Mouse (Mus musculus) urinary bladder, adult 18-20 months (tissue): ENCODE results near the gene Col6a1.

Experiments used
- DNase-seq, 2 experiments: peaks; one replicate each; pipeline ENCODE4 v3.0.0; 2022; ENCODE audit warnings: low spot score in 2 of 2, mixed read lengths in 2 of 2

Gene Col6a1

DNA sequence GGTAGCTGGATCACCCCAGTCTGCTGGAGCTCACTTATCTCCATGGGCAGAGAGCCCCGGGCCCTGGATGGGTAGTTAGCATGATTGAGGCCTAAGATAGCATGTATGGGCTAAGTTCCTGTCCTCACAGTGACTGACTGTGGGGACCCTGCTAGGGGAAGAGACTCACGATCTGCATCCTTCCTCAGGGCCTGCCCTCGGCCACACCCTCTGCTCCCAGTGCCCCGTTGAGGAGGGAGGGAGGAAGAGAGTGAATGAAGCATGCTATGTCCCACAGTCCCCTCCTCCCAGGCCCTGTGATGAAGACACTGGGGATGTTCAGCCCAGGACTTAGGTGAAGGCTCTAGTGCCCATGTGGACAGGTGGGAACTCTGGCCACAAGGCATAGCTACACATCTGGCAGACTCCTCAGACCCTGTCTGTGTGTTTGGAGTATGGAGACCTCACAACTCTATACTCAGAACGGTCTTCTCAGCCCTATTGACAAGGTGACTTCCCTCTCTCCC lies 1.7 kb downstream of the Col6a1 start:
- no peak for DNase-seq

DNA sequence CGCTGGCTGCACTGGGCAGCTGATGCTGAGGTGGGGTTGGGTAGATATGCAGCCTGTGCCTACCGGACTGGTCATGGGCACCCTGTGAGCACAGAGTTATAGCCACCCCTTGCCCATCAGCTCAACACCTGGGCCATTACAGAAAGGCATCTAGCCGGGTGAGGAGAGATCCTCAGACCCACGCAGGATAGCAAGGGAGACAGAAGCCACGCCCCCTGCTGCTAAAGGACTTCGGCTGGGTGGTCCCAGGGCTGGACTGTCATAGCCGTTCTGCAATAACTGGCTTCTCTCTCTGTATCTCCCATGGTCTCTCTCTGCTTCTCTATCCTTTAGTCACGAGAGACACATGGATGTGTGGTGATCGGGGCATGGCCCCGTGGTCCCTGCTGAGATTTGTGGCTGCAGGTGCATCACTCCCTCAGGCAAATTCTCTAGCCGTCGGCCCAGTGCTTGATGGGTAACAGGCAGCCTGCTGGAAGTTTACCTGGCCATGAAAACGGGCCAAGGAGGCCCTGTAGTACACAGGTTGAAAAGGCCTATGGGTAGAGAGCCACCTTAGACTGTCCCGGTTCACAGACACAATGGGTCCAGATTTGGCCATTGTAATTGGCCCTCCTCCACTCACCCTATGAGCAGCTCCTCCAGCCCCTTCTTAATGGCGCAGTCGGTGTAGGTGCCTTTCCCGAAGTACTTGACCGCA lies 3.1 kb downstream of the Col6a1 start:
- DNase-seq, result no peak

DNA sequence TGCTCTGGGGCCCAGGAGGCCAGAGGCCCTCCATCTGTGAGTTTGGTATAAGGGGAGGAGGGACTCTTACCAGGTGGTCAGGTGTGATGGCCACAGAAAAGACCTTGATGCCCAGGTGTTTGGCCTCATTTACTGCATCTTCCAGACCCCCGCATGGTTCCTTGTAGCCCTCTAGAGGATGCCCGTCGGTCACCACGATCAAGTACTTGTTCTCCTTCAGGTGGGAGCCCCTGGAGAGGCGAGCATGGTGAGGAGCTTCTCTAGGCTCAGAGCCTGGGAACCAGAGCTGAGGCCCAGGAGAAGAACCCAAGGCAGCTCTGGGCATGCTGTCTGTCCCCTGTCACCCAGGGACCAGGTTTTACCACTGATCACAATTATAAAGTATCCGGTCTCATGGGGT lies 4.2 kb downstream of the Col6a1 start:
- no peak for DNase-seq

DNA sequence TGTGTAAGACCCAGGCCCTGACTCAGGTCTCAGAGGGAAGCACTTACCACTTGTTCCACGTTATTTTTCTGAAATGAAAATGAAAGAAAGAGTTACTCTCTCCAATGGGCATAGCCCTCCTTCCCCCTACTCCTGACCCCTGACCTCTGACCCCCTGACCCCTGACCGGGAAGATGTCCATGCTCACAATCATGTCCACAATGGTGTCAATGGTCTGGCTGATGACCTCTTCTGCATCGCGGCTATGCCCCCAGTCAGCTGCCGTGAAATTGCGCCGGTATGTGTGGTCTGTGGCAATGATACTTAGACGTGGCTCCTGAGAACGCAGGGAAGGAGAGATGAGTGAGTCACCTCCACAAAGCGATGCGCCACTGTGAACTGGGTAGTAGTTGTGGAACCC lies 4.8 kb downstream of the Col6a1 start:
- DNase-seq, result no peak

DNA sequence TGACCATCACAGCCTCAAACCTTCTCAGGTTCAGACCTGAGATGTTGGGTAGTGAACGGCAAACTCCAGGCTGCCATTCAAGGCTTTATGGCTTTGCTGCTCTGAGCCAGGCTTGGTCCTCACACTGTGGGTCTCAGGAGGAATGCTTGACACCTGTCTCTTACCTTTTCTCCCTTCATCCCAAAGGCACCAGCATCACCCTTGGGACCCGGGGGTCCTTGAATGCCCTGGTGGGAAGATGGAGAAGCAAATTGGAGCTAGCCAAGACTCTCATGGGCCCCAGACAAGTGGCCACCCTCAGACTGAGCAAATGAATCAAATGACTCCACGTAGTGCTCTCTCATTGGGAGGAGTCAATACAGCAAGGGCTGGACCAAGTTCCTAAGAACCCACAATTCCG lies 8.3 kb downstream of the Col6a1 start:
- no peak for DNase-seq

DNA sequence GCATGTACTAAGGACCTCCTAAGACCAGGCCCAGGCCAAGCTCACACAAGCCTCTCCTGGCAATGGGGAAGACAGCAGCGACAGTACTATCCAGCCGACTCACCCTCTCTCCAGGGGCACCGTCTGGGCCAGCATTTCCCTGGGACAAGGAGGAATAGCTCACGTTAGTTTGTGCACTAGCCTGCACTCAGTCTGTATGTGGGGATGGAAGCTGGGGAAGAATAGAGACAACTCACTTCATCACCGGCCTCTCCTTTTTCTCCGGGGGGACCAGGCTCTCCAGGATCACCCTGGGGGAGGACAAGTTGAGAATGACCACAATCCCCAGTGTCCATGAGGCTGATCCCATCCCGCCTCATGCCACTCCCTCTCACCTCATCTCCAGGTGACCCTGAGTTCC lies 8.9 kb downstream of the Col6a1 start:
- DNase-seq, result no peak

DNA sequence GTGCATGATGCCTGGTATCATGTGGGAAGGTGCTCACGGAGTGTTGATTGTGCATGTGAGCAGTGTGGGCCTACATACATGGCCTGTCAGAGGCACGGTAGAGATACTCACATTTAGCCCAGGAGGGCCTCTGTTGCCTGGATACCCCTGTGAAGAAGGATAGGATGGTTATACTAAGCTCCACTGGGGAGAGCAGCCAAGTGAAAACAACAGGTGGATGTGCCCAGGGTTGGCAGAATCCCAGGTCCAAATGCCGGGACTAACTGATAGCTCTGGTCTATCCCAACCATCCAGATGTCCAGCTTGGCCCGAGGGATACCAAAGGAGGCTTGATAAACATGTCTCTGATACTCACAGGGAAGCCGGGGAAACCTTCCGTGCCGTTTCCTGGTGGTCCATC lies 11.7 kb downstream of the Col6a1 start:
- no peak for DNase-seq

DNA sequence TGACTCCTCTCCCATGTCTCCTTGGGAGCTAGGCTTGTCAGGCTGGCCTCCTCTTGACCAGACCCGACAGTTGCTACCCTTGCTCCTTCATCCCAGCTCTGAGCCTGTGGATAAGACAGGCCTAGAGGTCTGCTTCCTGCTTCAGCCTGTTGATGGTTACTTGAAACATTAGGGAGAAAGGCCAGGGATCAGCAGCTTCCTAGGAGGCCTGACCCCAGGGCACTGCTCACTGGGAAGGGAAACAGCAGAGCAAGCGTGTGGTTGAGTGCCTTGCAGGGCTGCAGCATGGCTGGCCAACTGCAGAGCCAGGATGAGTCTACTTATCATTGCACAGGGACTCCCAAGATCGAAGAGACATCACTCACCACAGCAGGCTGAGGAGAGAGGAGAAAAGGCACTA lies 13.5 kb downstream of the Col6a1 start:
- no peak for DNase-seq

DNA sequence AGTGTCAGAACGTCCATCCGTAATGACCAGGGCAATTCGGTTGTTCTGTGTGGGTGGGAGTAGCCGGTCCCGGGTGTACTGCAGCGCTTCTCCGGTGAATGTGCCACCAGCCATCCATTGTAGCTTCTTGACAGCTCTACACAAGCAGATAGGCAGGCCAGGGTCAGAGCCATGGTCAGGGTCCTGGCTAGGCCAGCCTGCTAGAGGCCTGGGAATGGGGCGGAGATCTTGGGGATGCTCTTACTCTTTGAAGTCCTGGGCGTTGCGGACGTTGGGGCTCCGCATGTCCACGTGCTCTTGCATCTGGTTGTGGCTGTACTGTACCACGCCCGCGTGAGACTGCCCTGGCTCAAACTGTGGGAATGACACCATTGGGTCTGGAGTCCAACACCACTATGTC lies 14.6 kb downstream of the Col6a1 start:
- no peak for DNase-seq

DNA sequence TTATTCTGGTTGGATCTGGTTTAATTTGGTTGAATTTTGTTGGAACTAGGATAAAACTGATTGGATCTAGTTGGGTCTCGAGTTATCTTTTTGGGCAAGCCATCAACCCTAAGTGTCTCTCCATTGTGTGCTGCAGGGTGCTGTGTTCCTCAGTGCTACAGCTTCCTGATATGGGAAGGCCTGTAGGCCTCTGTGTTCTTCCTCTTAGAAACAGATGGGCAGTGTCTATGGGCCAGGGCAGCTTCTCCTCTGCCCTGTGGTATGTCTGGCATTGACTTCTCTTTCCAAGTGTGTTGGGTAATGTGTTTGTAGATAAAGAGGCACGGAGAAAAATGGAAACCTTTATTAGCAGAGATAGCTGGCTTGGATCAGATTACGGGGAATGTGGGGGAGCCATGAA lies 17.5 kb downstream of the Col6a1 start:
- DNase-seq, result no peak

DNA sequence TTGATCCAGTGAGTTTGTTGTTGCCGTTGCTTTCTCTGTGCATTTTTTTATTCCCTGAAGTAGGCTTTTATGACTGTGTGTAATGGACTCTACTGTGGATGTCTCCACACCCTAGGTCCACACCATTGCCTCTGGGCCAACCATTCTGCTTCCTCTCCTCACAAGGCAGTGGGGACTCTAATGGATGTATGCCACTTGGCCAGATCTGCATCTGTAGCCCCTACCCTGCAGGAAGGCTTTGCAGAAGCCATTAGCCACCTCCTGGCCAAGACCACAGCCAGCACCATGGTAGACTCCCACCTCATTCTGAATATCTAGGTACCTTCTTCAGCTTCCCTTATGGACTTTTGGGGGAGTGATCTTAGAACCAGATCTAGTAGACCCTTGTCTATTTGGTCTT lies 18.4 kb downstream of the Col6a1 start:
- DNase-seq, result no peak

DNA sequence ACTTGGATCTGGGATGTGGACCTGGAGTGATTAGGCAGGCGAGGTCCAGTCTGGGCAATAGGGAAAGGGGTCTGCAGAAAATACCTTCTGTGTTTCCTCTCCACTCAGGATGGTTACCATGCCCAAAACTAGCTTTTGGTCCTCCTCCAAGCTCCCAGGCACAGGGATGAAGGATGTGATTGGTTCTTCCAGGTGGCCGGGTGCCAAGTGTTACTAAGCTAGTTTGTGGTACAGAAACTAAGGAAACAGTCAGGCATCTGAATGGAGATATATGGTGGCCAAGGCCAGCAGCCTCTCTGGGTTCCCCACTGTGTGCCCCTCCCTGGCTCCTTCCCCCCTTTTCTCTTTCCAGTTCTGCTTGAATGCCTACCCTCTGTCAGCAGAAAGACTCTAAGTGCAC lies 19.0 kb downstream of the Col6a1 start:
- no peak for DNase-seq

DNA sequence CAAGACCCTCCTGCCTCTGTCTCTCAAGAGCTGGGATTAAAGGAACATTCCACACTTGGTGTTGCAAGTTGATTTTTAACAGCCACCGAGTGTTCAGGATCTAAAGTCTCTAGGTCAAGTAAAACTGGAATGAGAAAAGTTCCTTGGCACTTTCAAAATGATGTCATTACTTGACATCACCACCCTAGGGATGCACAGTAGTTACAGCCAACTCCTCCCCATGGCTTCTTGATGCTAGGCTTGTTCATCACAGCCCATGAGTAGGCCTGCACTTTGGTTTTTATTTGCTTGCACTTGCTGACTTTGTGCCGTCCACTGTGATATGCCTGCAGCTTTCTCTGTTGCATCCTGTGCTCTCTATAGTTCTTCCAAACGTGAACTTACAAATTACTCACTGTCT lies 21.6 kb downstream of the Col6a1 start:
- no peak for DNase-seq

DNA sequence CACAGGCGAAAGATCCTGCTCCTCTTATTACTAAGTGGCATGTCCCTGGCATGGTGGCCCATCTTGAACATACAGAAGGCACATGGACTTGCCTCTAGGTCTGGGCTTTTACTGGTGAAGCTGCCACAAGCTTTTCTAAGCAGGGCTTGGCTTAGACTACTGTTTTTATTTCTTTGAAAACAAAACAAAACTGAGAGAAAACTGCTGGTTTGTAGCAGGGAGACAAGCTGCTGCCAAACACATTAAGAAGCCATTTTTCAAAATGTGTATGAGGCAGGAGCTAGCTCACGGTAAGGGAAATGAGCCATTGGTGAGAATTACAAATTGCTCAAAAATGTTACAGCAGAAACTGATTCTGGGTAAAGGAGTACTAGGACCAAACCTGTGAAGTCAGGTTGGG lies 24.5 kb downstream of the Col6a1 start:
- DNase-seq, result no peak

DNA sequence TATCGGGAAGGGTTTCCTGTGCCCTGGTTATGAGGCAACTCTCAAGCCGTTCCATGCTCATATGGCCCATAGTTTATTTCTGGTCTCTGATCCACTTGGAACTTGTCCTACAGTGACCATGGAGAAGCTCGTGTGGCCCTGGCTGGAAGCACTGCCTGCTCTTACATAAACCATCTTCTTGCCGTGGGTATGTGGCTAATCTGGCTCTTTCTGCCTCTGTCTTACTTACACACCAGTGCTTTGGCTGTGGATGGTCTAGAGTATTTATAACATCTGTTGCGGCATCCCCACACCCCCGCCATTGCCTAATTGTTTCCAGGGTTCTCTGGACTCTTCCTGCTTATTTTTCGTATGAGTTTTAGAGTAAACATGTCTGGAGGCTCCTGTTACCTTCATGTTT lies 26.2 kb downstream of the Col6a1 start:
- DNase-seq, result no peak

DNA sequence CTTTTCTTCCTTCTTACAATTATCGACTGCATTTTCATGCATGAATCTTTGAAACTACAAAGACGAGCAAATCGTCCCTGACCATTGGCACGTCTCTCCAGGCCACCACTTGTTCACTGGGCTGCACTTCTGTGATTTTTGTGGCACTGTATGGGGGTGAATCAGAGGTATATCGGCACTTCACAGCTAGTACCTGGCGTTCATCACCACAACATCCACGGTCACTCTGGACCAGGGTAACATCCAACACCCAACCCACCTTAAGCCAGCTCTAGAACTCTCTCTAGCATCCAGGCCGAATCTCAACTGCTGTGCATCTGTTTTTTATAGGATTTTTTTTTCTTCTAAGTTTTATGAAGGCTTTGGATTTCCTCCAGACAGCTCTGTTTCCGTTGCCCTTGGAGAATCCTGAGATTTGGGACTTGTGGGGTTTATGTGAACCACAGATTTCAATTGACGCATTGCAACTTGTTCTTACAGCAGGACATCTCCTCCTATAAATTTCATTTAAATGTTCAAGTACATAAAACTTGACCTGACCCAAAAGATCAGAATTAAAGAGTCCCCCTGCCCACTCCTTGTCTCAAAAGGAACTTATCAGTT lies 30.6 kb downstream of the Col6a1 start:
- DNase-seq, result no peak

DNA sequence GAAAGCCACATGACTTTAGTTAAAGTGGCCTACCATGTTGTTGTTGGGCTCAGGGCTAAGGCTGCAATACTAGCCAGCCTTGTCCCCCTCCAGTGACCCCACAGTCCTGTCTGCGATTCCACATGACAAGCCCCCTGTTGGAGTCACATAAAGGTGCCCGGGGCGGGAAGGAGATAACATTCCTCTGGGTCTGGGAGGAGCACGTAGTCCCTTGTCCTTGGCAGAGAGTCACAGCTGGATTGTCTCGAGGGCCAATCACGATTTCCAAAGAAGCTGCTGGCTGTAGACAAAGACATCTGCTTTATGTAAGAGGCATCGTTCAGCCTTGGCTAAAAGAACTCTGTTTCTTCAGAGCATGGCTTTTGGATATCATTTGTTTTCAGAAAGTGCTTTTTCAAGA lies 31.2 kb downstream of the Col6a1 start:
- peak in 1 of 2 experiments; percentile 35 for DNase-seq

DNA sequence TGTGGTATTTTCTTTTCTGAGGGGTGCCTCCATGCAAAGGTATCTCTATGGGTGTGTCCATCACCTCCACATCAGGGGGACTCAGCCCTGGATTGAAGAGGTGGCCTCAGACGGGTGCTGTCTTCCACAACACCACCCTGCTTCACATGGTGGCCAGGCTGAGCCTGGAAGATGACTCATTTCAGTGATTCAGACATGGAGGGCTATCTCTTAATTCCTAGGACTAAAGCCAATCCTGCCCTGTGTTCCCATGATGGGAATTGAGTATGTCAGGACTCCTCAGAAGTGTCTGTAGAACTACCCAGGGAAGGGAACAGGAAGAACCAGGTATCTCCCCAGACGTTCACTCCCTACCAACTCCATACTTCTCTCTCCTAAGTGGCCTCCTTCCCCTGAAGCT lies 32.5 kb downstream of the Col6a1 start:
- DNase-seq, result no peak

DNA sequence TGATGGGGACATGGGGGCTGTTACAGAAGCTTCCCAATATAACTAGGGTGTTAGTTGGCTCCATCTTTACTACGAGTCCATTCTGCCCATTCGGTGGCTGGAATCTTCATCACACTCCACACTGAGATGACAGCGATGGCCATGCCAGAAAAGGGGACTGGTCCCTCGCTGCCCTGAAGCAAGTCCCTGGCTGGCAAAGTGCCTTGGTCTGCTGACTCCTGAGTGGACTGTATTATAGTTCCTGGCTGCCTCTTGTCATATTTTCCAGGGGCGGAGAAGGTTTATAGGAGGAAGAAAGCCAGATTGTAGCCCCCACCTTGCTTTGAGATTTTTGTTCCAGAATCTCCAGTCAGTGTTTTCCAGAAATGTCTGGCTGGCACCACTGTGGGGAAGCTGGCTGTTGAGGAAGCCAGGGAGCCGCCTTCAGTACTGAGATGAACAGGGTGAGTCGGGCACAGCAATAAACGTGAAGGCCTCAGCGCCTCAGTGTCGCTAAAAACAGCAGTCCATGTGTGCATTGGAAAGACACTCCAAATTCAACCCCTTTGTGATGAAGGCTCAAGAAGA lies 40.4 kb downstream of the Col6a1 start:
- no peak for DNase-seq

DNA sequence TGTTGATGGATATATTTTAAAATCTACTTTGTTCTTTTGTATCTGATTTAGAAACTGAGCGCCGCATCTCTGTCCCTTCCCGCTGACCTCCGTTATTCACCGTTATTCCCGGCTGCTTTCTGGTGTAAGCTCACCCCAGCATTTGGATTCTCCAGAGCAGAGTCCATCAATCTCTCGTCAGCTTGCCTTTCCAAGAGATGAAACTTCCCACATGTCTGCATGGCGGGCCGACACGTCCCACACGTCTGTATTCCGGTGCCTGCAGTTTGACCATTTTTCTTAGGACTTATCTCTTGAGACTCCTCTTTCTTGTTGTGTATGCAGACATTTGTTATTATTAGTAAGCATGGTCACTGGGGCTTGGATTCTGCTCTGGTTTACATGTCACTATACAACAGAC lies 42.0 kb downstream of the Col6a1 start:
- DNase-seq, result no peak

DNA sequence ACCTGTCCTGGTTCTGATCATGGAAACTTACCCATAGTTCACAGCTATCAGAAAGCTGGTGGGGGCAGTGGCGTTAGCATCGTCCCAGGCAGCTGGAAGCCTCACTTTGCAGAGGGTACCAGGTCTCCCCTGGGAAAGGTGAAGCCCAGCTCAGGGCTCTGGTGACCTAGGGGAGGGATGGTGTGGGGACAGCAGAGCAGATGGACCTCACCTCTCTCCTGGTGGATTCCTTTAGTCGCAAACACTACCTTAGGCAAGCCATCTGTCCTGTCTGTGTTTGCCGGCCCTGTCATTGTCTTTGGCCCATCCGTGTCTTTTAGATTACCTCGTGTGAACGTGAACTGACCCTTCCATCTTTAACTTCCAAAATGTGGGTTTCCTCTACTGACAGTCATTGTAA lies 42.5 kb downstream of the Col6a1 start:
- no peak for DNase-seq

DNA sequence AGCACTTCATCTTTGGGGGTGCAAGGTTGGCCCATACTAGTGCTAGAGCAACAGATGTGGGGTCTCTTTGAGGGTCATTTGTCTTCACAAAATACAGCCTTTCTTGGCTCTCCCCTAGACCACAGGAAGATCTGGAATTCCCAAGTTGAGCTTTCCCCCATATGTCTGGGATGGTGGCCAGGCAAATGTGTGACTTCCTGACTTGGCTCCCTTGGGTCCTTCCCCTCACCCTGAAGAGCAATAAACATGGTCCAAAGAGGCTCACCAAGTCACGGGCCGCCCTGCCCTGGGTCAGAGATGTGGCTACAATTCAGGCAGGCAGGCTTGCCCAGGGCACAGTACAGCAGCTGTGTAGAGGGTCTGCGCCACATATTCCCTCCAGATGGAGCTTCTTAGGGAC lies 44.1 kb downstream of the Col6a1 start:
- DNase-seq, result no peak
